Mouse (Mus musculus) liver, embryonic 12.5 days (tissue): ENCODE measurements around the gene Ctnnd2. TPM values are rescaled to one million over a fixed set of nuclear protein-coding genes. Genes with fewer than 3 reads are reported as not detected.

Experiments used
- ATAC-seq: fragments of 200-750 bp; cut with Nextera tagmentation; 2 replicates; pipeline ENCODE4 v1.8.0; 2017; ENCODE audit warnings: moderate number of reproducible peaks, mild to moderate bottlenecking, moderate library complexity
- H3K27ac ChIP-seq: fragments of 300-500 bp; sonication (generic); 2 replicates; pipeline ENCODE4 v1.5.1; 2016; ENCODE audit warnings: mild to moderate bottlenecking
- H3K27me3 ChIP-seq: fragments of 300-500 bp; sonication (generic); replicated peaks from 2 replicates; pipeline ENCODE4 v1.6.1; 2016; ENCODE audit warnings: mild to moderate bottlenecking, moderate library complexity
- H3K36me3 ChIP-seq: fragments of 300-500 bp; sonication (generic); 2 replicates; pipeline ENCODE4 v1.6.1; 2016; ENCODE audit warnings: mild to moderate bottlenecking, moderate library complexity
- H3K4me1 ChIP-seq: fragments of 300-500 bp; sonication (generic); 2 replicates; pipeline ENCODE4 v1.6.1; 2016
- H3K4me2 ChIP-seq: fragments of 300-500 bp; sonication (generic); 2 replicates; pipeline ENCODE4 v1.6.1; 2016; ENCODE audit warnings: mild to moderate bottlenecking, moderate library complexity
- H3K4me3 ChIP-seq: fragments of 300-500 bp; sonication (generic); 2 replicates; pipeline ENCODE4 v1.5.1; 2016; ENCODE audit warnings: mild to moderate bottlenecking, moderate library complexity
- H3K9ac ChIP-seq: fragments of 300-500 bp; sonication (generic); 2 replicates; pipeline ENCODE4 v1.6.1; 2016; ENCODE audit warnings: mild to moderate bottlenecking, moderate library complexity
- H3K9me3 ChIP-seq: fragments of 300-500 bp; sonication (generic); replicated peaks from 2 replicates; pipeline ENCODE4 v1.6.1; 2016; ENCODE audit warnings: mild to moderate bottlenecking, moderate library complexity
- WGBS: fragments of 180-500 bp; shearing (Covaris S2); methylation state at CpG from one replicate; pipeline ENCODE4 v1.1.7; 2016; ENCODE audit not compliant: insufficient replicate concordance; 5-methylcytosine and 5-hydroxymethylcytosine counted together
- polyA plus RNA-seq: library from polyadenylated mRNA; unstranded; fragments of >200 nt; fragmentation: Nextera tagmentation; extraction: Ambion mirVana; gene quantifications from 2 replicates; pipeline ENCODE4 v1.2.1, GENCODE M21; 2016

The Ctnnd2 gene
- polyA plus RNA-seq, 1 experiment from 2014 or later: 0.35 TPM

GRCm38 (mm10) chr15:30191931-30192668, 19.7 kb downstream of the Ctnnd2 start:
- no peak for ATAC-seq
- WGBS: 47% methylated on average over 5 of the region's 5 CpGs
- Histone ChIP-seq H3K9ac (no peak overlapping the region), H3K9me3 (no peaks in the 10 kb centered on the region), H3K4me1 (no peaks in the 10 kb centered on the region), H3K36me3 (no peaks in the 10 kb centered on the region), H3K27ac (no peak overlapping the region), H3K4me3 (no peak overlapping the region), H3K27me3 (no peaks in the 10 kb centered on the region), H3K4me2 (no peak overlapping the region)

- H3K9me3 ChIP-seq: no peaks in the 10 kb centered on the region
- H3K9ac ChIP-seq: no peak overlapping the region
- no peaks in the 10 kb centered on the region for H3K27me3 ChIP-seq
- no peak overlapping the region for H3K4me3 ChIP-seq
- ATAC-seq: no peak
- H3K4me2 ChIP-seq: no peak overlapping the region
- no peaks in the 10 kb centered on the region for H3K36me3 ChIP-seq
- no peaks in the 10 kb centered on the region for H3K4me1 ChIP-seq
- no peak overlapping the region for H3K27ac ChIP-seq
- WGBS: 63% methylated on average over 3 of the region's 3 CpGs
Observed at GRCm38 (mm10) chr15:30198429-30198828, 26.0 kb downstream of the Ctnnd2 start.

- Histone ChIP-seq H3K36me3 (no peaks in the 10 kb centered on the region), H3K9ac (no peak overlapping the region), H3K4me3 (no peak overlapping the region), H3K4me2 (no peak overlapping the region), H3K9me3 (no peaks in the 10 kb centered on the region), H3K4me1 (no peaks in the 10 kb centered on the region), H3K27me3 (no peaks in the 10 kb centered on the region), H3K27ac (no peak overlapping the region)
- no peak for ATAC-seq
- WGBS: 58% methylated on average over 1 of the region's 1 CpGs
Observed at GRCm38 (mm10) chr15:30199785-30200184, 27.4 kb downstream of the Ctnnd2 start.

- H3K27ac ChIP-seq: no peak overlapping the region
- no peaks in the 10 kb centered on the region for H3K36me3 ChIP-seq
- no peak overlapping the region for H3K4me3 ChIP-seq
- no peak for ATAC-seq
- no peaks in the 10 kb centered on the region for H3K27me3 ChIP-seq
- no peak overlapping the region for H3K4me2 ChIP-seq
- 78% methylated on average over 2 of the region's 2 CpGs for WGBS
- no peaks in the 10 kb centered on the region for H3K4me1 ChIP-seq
- no peaks in the 10 kb centered on the region for H3K9me3 ChIP-seq
- H3K9ac ChIP-seq: no peak overlapping the region
Observed at GRCm38 (mm10) chr15:30201211-30201610, 28.8 kb downstream of the Ctnnd2 start.

- Histone ChIP-seq H3K4me1 (no peaks in the 10 kb centered on the region), H3K9ac (no peak overlapping the region), H3K4me3 (no peak overlapping the region), H3K27ac (no peak overlapping the region), H3K36me3 (no peaks in the 10 kb centered on the region), H3K4me2 (no peak overlapping the region), H3K9me3 (no peaks in the 10 kb centered on the region), H3K27me3 (no peaks in the 10 kb centered on the region)
- ATAC-seq: no peak
- 92% methylated on average over 3 of the region's 3 CpGs for WGBS
Observed at GRCm38 (mm10) chr15:30201617-30202016, 29.2 kb downstream of the Ctnnd2 start.

GRCm38 (mm10) chr15:30212746-30213145, 40.4 kb downstream of the Ctnnd2 start:
- no peak for ATAC-seq
- Histone ChIP-seq H3K36me3 (no peaks in the 10 kb centered on the region), H3K4me3 (no peak overlapping the region), H3K27me3 (no peaks in the 10 kb centered on the region), H3K4me2 (no peak overlapping the region), H3K27ac (no peak overlapping the region), H3K9ac (no peak overlapping the region), H3K9me3 (no peaks in the 10 kb centered on the region), H3K4me1 (no peaks in the 10 kb centered on the region)
- WGBS: 77% methylated on average over 5 of the region's 5 CpGs

- WGBS: 69% methylated on average over 4 of the region's 4 CpGs
- H3K4me2 ChIP-seq: no peak overlapping the region
Observed at GRCm38 (mm10) chr15:30215871-30216270, 43.5 kb downstream of the Ctnnd2 start.

GRCm38 (mm10) chr15:30229112-30229511, 56.7 kb downstream of the Ctnnd2 start:
- Histone ChIP-seq H3K9ac (no peak overlapping the region), H3K4me2 (no peak overlapping the region), H3K27ac (no peak overlapping the region), H3K4me1 (no peaks in the 10 kb centered on the region), H3K4me3 (no peak overlapping the region), H3K27me3 (no peaks in the 10 kb centered on the region), H3K36me3 (no peaks in the 10 kb centered on the region), H3K9me3 (no peaks in the 10 kb centered on the region)
- WGBS: 78% methylated on average over 4 of the region's 4 CpGs
- no peak for ATAC-seq

More at GRCm38 (mm10) chr15:30215871-30216270, 43.5 kb downstream of the Ctnnd2 start:
- Histone ChIP-seq H3K9ac (no peak overlapping the region), H3K4me1 (no peaks in the 10 kb centered on the region), H3K9me3 (no peaks in the 10 kb centered on the region), H3K4me3 (no peak overlapping the region), H3K27ac (no peak overlapping the region), H3K27me3 (no peaks in the 10 kb centered on the region), H3K36me3 (no peaks in the 10 kb centered on the region)
- no peak for ATAC-seq

- Histone ChIP-seq H3K36me3 (no peaks in the 10 kb centered on the region), H3K9me3 (0 out of 2 replicates have a peak, but pooled peaks cover 3% of the 10 kb centered on the region), H3K27me3 (no peaks in the 10 kb centered on the region), H3K27ac (no peak overlapping the region), H3K4me2 (no peak overlapping the region), H3K4me3 (no peak overlapping the region), H3K9ac (no peak overlapping the region), H3K4me1 (no peaks in the 10 kb centered on the region)
- no peak for ATAC-seq
- 78% methylated on average over 10 of the region's 10 CpGs for WGBS
Observed at GRCm38 (mm10) chr15:30235210-30236034, 63.0 kb downstream of the Ctnnd2 start.

- Histone ChIP-seq H3K4me3 (no peak overlapping the region), H3K27me3 (no peaks in the 10 kb centered on the region), H3K27ac (no peak overlapping the region), H3K4me2 (no peak overlapping the region), H3K4me1 (no peaks in the 10 kb centered on the region), H3K9ac (no peak overlapping the region), H3K36me3 (no peaks in the 10 kb centered on the region), H3K9me3 (0 out of 2 replicates have a peak, but pooled peaks cover 3% of the 10 kb centered on the region)
- ATAC-seq: no peak
- WGBS: 61% methylated on average over 2 of the region's 2 CpGs
Observed at GRCm38 (mm10) chr15:30240881-30241280, 68.5 kb downstream of the Ctnnd2 start.

- Histone ChIP-seq H3K9ac (no peak overlapping the region), H3K4me2 (no peak overlapping the region), H3K4me3 (no peak overlapping the region), H3K27ac (no peak overlapping the region), H3K9me3 (no peaks in the 10 kb centered on the region), H3K4me1 (no peaks in the 10 kb centered on the region), H3K36me3 (no peaks in the 10 kb centered on the region), H3K27me3 (no peaks in the 10 kb centered on the region)
- no peak for ATAC-seq
- WGBS: 76% methylated on average over 10 of the region's 10 CpGs
Observed at GRCm38 (mm10) chr15:30268822-30269221, 96.4 kb downstream of the Ctnnd2 start.

- no peak overlapping the region for H3K27ac ChIP-seq
- no peaks in the 10 kb centered on the region for H3K27me3 ChIP-seq
- WGBS: 66% methylated on average over 8 of the region's 8 CpGs
- no peak overlapping the region for H3K4me2 ChIP-seq
- no peak overlapping the region for H3K4me3 ChIP-seq
- H3K36me3 ChIP-seq: no peaks in the 10 kb centered on the region
- H3K4me1 ChIP-seq: no peaks in the 10 kb centered on the region
- H3K9ac ChIP-seq: no peak overlapping the region
- no peaks in the 10 kb centered on the region for H3K9me3 ChIP-seq
- ATAC-seq: no peak
Observed at GRCm38 (mm10) chr15:30271141-30271572, 98.8 kb downstream of the Ctnnd2 start.
